Mouse (Mus musculus): Measurements from ENCODE around the gene Kcnk10. TPM values are rescaled to one million over a fixed set of nuclear protein-coding genes. Genes with fewer than 3 reads are reported as not detected.
A peak's percentile ranks its signal among the peaks of the same experiment; 100 is the strongest.
"Not testable (repeated sequence)": the region's sequence is repeated elsewhere in the genome, so short reads cannot be mapped to it uniquely, and the experiment has no call there.

Gene Kcnk10
- 39.7 and 48.1 TPM in 2 replicates for polyA plus RNA-seq (2014; fragmentation: Nextera tagmentation; extraction: Ambion mirVana)

- H3K27me3 ChIP-seq (ENCODE audit: control insufficient read depth, insufficient read depth, low read length) = no peaks in the 10 kb centered on the region
- H3K4me1 ChIP-seq (replicated peaks; ENCODE audit: control insufficient read depth, insufficient read depth, low read length) = peaks cover 15% of the 10 kb centered on the region
- no peaks in the 10 kb centered on the region for H3K9me3 ChIP-seq (ENCODE audit: control insufficient read depth, low read length)
- peak within 1 kb of the TSS; percentile 35 for H3K4me3 ChIP-seq (replicated peaks; ENCODE audit: low read length)
- DNase-seq (ENCODE audit: low spot score) (no peak), ATAC-seq (ENCODE audit: low FRiP score) (no peak)
- H3K9ac ChIP-seq = peak within 1 kb of the TSS; percentile 55
- under 1% methylated on average over 22 of the region's 22 CpGs for WGBS
- no peaks in the 10 kb centered on the region for H3K36me3 ChIP-seq (replicated peaks; ENCODE audit: control insufficient read depth, insufficient read depth)
- no peak within 1 kb of the TSS for H3K27ac ChIP-seq
- H3K4me2 ChIP-seq (replicated peaks) = peak within 1 kb of the TSS; percentile 71
These were observed at the start of gene Kcnk10 for GRCm38 (mm10) chr12:98577861-98578360. Kcnk10 (minus strand) TSS chr12:98578310.

- H3K9me3 ChIP-seq (ENCODE audit: control insufficient read depth, low read length) = 0 out of 2 replicates have a peak, but pooled peaks cover 3% of the 10 kb centered on the region
- H3K36me3 ChIP-seq (replicated peaks; ENCODE audit: control insufficient read depth, insufficient read depth) = peaks cover 3% of the 10 kb centered on the region
- 4% methylated on average over 32 of the region's 32 CpGs for WGBS
- H3K9ac ChIP-seq = peak within 1 kb of the TSS; percentile 82
- DNase-seq (ENCODE audit: low spot score) (peak; percentile 82), ATAC-seq (ENCODE audit: low FRiP score) (peak; percentile 93)
- H3K4me2 ChIP-seq (replicated peaks) = peak within 1 kb of the TSS; percentile 54
- H3K27me3 ChIP-seq (ENCODE audit: control insufficient read depth, insufficient read depth, low read length) = no peaks in the 10 kb centered on the region
- H3K4me3 ChIP-seq (replicated peaks; ENCODE audit: low read length) = peak within 1 kb of the TSS; percentile 53
- peak within 1 kb of the TSS; percentile 51; the same call in 1 of the 2 replicates for H3K27ac ChIP-seq
- H3K4me1 ChIP-seq (replicated peaks; ENCODE audit: control insufficient read depth, insufficient read depth, low read length) = peaks cover 6% of the 10 kb centered on the region
These were observed 49.5 kb upstream of the Kcnk10 start, which contains the start of gene Spata7 for GRCm38 (mm10) chr12:98627392-98628259. Spata7 (plus strand) TSS chr12:98628157.

- ATAC-seq (ENCODE audit: low FRiP score); H3K4me2 ChIP-seq (replicated peaks); H3K9me3 ChIP-seq (ENCODE audit: control insufficient read depth, low read length); H3K27me3 ChIP-seq (ENCODE audit: control insufficient read depth, insufficient read depth, low read length); H3K4me3 ChIP-seq (replicated peaks; ENCODE audit: low read length); H3K27ac ChIP-seq; H3K4me1 ChIP-seq (replicated peaks; ENCODE audit: control insufficient read depth, insufficient read depth, low read length); H3K36me3 ChIP-seq (replicated peaks; ENCODE audit: control insufficient read depth, insufficient read depth); H3K9ac ChIP-seq; DNase-seq (ENCODE audit: low spot score): not testable (repeated sequence)
- 91% methylated on average over 10 of the region's 10 CpGs for WGBS
These were observed 45.2 kb upstream of the Kcnk10 start for GRCm38 (mm10) chr12:98623266-98623665.

GRCm38 (mm10) chr12:98620922-98621321, 42.8 kb upstream of the Kcnk10 start:
- H3K4me2 ChIP-seq (replicated peaks); H3K4me3 ChIP-seq (replicated peaks; ENCODE audit: low read length); H3K27me3 ChIP-seq (ENCODE audit: control insufficient read depth, insufficient read depth, low read length); H3K36me3 ChIP-seq (replicated peaks; ENCODE audit: control insufficient read depth, insufficient read depth); H3K9ac ChIP-seq; H3K27ac ChIP-seq; H3K4me1 ChIP-seq (replicated peaks; ENCODE audit: control insufficient read depth, insufficient read depth, low read length); H3K9me3 ChIP-seq (ENCODE audit: control insufficient read depth, low read length): not testable (repeated sequence)
- peak; percentile 57; the same call in 1 of the 2 replicates for ATAC-seq (ENCODE audit: low FRiP score)
- peak; percentile 65 for DNase-seq (ENCODE audit: low spot score)
- whole genome bisulfite sequencing = 38% methylated on average over 6 of the region's 6 CpGs

- no peak overlapping the region for H3K27ac ChIP-seq
- 47% methylated on average over 2 of the region's 2 CpGs for WGBS
- H3K27me3 ChIP-seq (ENCODE audit: control insufficient read depth, insufficient read depth, low read length) = no peaks in the 10 kb centered on the region
- no peaks in the 10 kb centered on the region for H3K36me3 ChIP-seq (replicated peaks; ENCODE audit: control insufficient read depth, insufficient read depth)
- no peaks in the 10 kb centered on the region; the same call in 1 of the 2 replicates for H3K4me1 ChIP-seq (replicated peaks; ENCODE audit: control insufficient read depth, insufficient read depth, low read length)
- DNase-seq (ENCODE audit: low spot score) = no peak
- no peak for ATAC-seq (ENCODE audit: low FRiP score)
- no peaks in the 10 kb centered on the region for H3K9me3 ChIP-seq (ENCODE audit: control insufficient read depth, low read length)
- H3K4me2 ChIP-seq (replicated peaks) = no peak overlapping the region
- H3K9ac ChIP-seq = no peak overlapping the region
- H3K4me3 ChIP-seq (replicated peaks; ENCODE audit: low read length) = no peak overlapping the region
These were observed 41.4 kb upstream of the Kcnk10 start for GRCm38 (mm10) chr12:98619496-98619895.

GRCm38 (mm10) chr12:98615746-98616145, 37.6 kb upstream of the Kcnk10 start:
- no peaks in the 10 kb centered on the region for H3K9me3 ChIP-seq (ENCODE audit: control insufficient read depth, low read length)
- no peak for ATAC-seq (ENCODE audit: low FRiP score)
- H3K36me3 ChIP-seq (replicated peaks; ENCODE audit: control insufficient read depth, insufficient read depth) = no peaks in the 10 kb centered on the region
- H3K4me1 ChIP-seq (replicated peaks; ENCODE audit: control insufficient read depth, insufficient read depth, low read length) = no peaks in the 10 kb centered on the region; the same call in 1 of the 2 replicates
- no peak overlapping the region for H3K4me2 ChIP-seq (replicated peaks)
- no peak overlapping the region for H3K27ac ChIP-seq
- no peak for DNase-seq (ENCODE audit: low spot score)
- H3K4me3 ChIP-seq (replicated peaks; ENCODE audit: low read length) = no peak overlapping the region
- H3K9ac ChIP-seq = no peak overlapping the region
- no peaks in the 10 kb centered on the region for H3K27me3 ChIP-seq (ENCODE audit: control insufficient read depth, insufficient read depth, low read length)
- 40% methylated on average over 5 of the region's 5 CpGs for WGBS

- no peak overlapping the region for H3K4me3 ChIP-seq (replicated peaks; ENCODE audit: low read length)
- ATAC-seq (ENCODE audit: low FRiP score) (no peak), DNase-seq (ENCODE audit: low spot score) (no peak)
- no peaks in the 10 kb centered on the region for H3K9me3 ChIP-seq (ENCODE audit: control insufficient read depth, low read length)
- no peak overlapping the region for H3K9ac ChIP-seq
- no peak overlapping the region for H3K27ac ChIP-seq
- H3K27me3 ChIP-seq (ENCODE audit: control insufficient read depth, insufficient read depth, low read length) = no peaks in the 10 kb centered on the region
- H3K4me1 ChIP-seq (replicated peaks; ENCODE audit: control insufficient read depth, insufficient read depth, low read length) = no peaks in the 10 kb centered on the region; the same call in 1 of the 2 replicates
- no peak overlapping the region for H3K4me2 ChIP-seq (replicated peaks)
- no peaks in the 10 kb centered on the region for H3K36me3 ChIP-seq (replicated peaks; ENCODE audit: control insufficient read depth, insufficient read depth)
- 70% methylated on average over 3 of the region's 3 CpGs for WGBS
These were observed 36.9 kb upstream of the Kcnk10 start for GRCm38 (mm10) chr12:98614910-98615508.

- 77% methylated on average over 3 of the region's 3 CpGs for WGBS
- H3K27ac ChIP-seq = no peak overlapping the region
- H3K9me3 ChIP-seq (ENCODE audit: control insufficient read depth, low read length) = no peaks in the 10 kb centered on the region
- H3K9ac ChIP-seq = no peak overlapping the region
- H3K27me3 ChIP-seq (ENCODE audit: control insufficient read depth, insufficient read depth, low read length) = no peaks in the 10 kb centered on the region
- DNase-seq (ENCODE audit: low spot score) (no peak), ATAC-seq (ENCODE audit: low FRiP score) (no peak)
- H3K4me1 ChIP-seq (replicated peaks; ENCODE audit: control insufficient read depth, insufficient read depth, low read length) = no peaks in the 10 kb centered on the region; the same call in 1 of the 2 replicates
- no peak overlapping the region for H3K4me2 ChIP-seq (replicated peaks)
- no peak overlapping the region for H3K4me3 ChIP-seq (replicated peaks; ENCODE audit: low read length)
- no peaks in the 10 kb centered on the region for H3K36me3 ChIP-seq (replicated peaks; ENCODE audit: control insufficient read depth, insufficient read depth)
These were observed 32.2 kb upstream of the Kcnk10 start for GRCm38 (mm10) chr12:98610341-98610740.

GRCm38 (mm10) chr12:98606595-98607290, 28.6 kb upstream of the Kcnk10 start:
- no peaks in the 10 kb centered on the region for H3K36me3 ChIP-seq (replicated peaks; ENCODE audit: control insufficient read depth, insufficient read depth)
- H3K9me3 ChIP-seq (ENCODE audit: control insufficient read depth, low read length) = no peaks in the 10 kb centered on the region
- no peak for DNase-seq (ENCODE audit: low spot score)
- H3K27ac ChIP-seq = no peak overlapping the region
- 65% methylated on average over 5 of the region's 5 CpGs for WGBS
- no peak overlapping the region for H3K4me3 ChIP-seq (replicated peaks; ENCODE audit: low read length)
- no peak overlapping the region for H3K9ac ChIP-seq
- H3K4me1 ChIP-seq (replicated peaks; ENCODE audit: control insufficient read depth, insufficient read depth, low read length) = no peaks in the 10 kb centered on the region
- no peak for ATAC-seq (ENCODE audit: low FRiP score)
- H3K4me2 ChIP-seq (replicated peaks) = no peak overlapping the region
- H3K27me3 ChIP-seq (ENCODE audit: control insufficient read depth, insufficient read depth, low read length) = no peaks in the 10 kb centered on the region

Measured in hindbrain, embryonic 14.5 days (tissue).